Mouse (Mus musculus) heart, adult 8-10 months (tissue): ENCODE results near the gene Hectd2. TPM values are rescaled to one million over a fixed set of nuclear protein-coding genes. Genes with fewer than 3 reads are reported as not detected.
A peak's percentile ranks its signal among the peaks of the same experiment; 100 is the strongest.

Source experiments
- DNase-seq: peaks from one replicate; pipeline ENCODE4 v3.0.0; 2022; ENCODE audit warnings: low spot score
- total RNA-seq, 4 experiments: library from RNA; stranded (reverse); gene quantifications; 2 replicates each; pipeline ENCODE4 v1.2.4; 2022

Hectd2 gene
- total RNA-seq, 4 experiments from 2014 or later: 1.2 to 2.7 (median 2.1) TPM

DNA sequence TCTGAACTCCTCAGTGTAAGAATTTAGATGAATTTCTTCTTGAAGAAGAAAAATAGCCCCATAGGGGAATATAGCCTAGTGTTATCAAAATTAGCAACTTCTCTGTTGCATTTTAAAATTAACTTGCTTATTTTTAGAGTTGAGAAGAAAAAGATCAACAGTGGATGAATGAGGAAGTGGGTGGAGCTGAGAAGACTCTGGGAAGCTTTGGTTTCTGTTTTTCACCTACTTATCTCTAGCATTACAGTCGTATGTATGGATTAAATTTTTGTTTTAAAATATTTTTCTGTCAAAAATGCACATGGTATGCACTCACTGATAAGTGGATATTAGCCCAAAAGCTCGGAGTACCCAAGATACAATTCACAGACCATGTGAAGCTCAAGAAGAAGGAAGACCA is 6.7 kb downstream of the Hectd2 start:
- DNase-seq: no peak

DNA sequence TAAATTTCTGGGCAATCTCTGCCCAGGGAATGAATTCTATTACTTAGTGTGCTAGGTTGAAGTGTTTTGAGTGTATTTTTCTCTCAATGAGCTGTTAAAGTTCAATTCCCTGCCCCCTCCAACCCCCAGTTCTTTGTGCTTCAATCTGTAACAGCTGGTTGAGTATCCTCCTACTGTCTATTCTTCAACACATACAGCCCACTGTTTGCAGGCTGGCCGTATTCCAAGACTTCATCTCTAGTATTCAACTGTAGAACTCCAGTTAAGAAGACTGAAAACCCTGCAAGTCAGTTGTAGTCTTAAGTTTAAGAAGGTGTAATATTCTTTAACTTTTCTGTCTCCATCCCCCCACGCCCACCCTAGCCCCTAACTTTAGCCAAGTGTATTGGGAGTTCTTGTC is 10.0 kb downstream of the Hectd2 start:
- no peak for DNase-seq

DNA sequence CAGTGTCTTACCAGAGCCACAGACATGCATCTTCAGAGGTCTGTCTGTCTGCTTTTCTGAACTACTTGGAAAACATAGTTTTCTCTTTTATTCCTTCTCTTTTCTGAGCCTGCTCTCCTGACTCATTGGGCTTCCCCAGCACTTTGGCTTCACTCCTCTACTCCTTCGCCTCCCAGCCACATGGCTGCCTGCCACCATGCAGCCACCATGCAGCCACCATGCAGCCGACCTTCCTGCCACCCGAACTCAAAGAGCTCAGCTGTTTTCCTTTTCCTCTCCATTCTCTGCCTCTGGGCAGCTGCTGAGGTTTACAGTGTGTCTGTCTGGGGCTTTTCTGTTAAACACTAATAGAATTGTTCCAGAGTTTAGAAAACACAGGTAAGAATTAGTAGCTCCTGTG is 19.5 kb downstream of the Hectd2 start:
- DNase-seq: no peak

DNA sequence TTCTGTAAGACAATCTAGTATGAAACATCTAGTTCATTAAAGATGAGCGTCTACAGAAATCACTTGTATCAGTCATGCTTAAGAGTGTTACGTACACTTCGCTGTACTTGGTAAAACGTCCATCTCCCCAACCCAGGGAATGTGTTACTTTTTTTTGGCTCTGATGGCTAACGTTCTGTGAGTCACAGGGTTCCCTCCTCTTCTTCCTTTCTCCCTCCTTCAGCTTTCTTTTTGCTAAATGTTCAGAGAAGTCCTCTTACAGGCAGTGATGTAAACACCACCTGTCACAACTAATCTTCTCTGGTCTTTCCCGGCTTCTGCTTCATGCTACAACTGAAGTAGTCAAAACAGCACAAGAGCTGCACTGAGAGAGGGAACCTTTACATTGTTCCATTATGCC is 20.7 kb downstream of the Hectd2 start:
- no peak for DNase-seq

DNA sequence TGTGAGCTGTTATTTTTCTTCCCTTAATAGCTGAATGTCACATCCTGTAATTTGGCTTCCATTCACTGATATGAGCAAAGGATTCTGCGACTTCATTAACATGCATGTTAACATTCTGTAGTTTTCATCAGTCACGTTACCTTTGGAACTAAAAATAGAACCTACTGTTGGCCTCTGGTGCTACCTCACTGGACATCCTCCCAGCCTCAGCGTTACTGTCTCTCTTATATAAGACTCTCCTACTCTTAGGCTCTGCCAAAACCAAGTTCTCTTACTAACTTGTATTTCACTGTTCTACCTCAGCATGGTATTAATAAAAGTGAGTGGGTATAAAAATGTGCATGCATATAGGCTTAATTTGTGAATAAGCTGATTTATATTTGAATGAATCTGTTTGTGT is 26.4 kb downstream of the Hectd2 start:
- peak; percentile 37 for DNase-seq

DNA sequence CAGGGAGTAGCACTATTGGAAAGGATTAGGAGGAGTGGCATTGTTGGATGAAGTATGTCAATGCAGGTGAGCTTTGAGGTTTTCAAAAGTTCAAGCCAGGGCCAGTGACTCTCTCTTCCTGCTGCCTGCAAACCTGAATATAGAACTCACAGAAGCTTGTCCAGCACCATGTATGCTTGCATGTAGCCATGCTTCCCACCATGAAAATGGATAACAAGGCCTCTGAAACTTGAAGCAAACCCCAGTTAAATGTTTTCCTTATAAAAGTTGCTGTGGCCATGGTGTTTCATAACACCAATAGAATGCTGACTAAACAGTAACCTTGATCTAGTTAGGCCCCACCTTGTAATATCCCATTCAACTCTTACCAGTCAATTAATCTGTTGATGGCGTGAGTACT is 27.7 kb downstream of the Hectd2 start:
- DNase-seq: no peak

DNA sequence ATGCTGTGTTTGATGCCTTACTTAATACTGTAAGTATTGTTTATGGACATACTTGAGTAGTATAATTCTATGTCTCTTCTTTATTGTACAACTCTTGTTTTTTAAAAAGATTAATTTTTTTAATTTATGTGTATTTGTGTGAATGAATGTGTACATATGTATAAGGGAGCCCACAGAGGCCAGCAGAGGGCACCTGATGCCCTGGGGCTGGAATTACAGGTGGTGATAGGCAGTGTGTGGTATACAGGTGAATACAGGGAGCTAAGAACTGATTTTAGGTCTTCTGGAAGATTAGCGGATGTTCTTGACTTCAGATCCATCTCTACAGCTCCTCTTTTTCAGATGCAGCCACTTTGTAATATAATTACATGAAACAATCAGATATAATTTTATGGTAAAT is 31.1 kb downstream of the Hectd2 start:
- DNase-seq: no peak

DNA sequence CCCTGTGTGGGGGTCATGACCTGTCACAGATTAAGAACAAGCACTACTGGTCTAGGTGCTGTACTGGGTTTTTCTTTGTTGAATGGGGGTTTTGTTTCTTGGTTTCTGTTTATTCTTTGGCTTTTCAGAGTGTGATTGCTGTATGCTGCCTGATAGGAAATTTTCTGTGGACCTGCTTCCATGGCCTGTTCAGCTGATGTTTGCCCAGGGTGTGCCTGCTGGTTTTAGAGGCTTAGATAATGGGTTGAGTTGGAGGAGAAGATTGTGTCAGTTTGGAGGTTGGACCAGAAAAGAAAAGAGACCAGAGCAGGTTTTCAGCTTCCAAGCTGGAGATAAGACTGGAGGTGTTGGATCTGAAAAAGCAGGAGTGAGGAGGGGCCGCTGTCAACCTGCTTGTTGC is 40.0 kb downstream of the Hectd2 start:
- no peak for DNase-seq

DNA sequence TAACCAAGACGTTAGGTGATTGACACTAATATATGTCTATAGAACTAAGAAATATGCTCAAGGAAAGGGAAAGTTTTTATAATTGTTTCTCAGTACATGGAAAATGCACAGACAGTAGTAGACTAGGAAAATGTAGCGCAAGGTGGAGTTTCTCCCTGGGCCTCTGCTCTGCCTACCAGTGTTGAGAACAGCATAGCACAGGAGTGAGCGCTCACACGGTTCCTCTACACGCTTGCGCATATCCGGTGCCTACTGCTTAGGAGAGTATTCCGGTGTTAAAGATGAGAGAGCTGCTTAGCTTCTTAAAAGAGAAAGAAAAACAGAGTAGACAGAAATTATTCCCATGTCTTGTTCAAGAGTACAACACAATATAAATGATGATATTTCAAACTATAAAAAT is 47.4 kb downstream of the Hectd2 start:
- DNase-seq: no peak

DNA sequence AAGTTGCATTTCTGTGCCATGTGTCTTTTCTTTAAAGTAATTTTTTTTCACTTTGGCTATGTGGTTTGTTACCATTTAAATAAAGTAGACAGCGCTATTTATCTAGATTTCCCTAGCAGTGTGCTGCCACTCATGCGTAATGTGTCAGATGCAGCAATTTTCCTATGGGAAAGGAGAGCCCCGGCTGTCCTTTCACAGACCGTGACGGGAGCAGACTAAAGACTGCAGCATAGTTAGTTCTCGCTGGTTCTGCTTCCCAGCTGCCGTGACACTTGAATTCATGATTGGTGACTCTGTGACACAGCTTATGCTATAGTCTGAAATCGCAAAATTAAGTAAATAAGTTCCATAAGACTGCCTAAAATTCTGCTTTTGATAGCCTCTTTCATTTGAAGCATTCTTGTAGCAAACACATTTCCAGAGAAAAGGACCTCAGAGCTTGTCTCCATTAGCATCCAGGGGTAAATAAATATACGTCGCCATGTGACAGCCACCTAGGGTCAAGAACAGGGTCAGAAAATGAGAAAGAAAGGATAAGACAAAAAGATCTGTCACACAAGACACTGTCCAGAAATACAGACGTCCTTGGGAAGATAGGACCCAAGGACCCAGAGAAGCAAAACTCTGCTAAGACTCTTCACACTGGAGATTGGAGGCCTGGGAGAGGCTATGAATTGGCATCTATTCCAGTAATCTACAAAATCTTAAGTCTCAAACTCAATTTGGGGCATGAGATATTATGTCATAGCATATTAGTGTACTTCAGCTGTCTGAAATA is 48.3 kb downstream of the Hectd2 start:
- DNase-seq: no peak

DNA sequence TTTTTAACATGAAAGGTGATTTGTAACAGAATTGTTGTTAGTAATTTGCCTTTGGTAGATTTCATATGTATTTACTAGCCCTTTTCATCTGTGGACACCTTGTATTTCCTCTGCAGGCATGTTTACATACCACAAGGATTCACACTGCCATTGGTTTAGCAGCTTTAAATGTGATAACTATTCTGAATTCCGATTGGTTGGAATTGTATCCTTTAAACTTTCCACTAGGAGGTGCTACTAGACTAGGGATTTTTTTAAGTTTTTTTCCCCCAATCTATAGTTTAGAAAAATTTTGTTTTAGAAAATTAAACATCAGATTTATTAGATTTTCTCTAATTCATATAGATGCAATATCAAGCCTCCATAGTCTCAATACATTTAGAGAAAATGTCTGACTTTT is 51.8 kb downstream of the Hectd2 start:
- DNase-seq: peak; percentile 3

DNA sequence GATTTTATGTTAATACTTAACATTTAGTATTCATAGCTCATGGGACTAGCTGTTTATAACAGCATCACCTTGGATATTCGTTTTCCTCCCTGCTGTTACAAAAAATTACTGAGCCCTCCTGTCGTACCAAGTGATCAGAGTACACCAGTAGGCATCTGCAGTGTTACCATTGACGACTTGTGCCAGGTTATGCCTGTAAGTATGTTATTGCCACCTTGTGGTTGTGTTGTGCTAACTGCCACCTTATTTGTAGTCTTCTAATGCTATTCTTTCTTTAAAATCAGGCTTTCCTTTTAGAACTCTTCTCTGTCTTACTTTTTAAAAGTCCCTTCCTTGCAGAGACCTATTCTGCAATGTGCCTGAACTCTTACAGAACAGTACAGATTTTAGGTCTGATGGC is 54.8 kb downstream of the Hectd2 start:
- DNase-seq: no peak

DNA sequence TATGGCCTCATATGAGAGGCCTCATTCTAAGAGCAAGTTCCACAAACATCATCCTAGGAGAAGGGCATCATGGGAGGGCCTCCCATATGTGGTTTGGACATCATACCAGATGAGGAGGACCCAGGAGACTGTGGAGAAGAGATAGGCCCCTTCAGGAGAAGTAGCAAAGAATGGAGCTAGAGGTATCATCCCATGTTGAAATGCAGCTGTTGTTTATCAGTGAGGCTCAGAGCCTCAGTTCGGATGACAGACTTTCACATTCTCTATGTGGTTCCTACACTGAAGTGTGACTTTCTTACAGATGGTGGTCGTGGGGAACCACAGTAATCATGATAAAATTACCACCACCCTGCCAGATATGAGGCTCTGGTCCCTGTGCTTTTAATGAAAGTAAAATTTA is 55.9 kb downstream of the Hectd2 start:
- no peak for DNase-seq

DNA sequence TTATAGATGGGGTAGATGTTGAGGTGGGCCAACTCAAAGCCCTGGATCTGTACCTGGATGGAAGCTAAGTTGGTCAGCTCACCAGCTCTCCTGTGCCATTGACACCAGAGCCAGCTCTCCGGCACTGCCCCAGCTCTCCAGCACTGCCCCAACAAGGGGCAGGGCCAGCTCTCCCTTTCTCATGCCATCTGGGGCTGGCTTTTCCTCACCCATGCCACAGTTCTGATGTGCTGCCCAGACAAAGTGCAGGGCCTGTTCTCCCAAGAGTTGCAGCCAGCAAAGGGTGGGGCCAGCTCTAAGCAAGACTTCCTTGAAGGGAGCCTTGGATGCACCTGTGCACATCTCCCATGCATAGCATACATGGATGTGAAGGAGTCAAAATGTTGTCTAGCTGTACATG is 71.5 kb downstream of the Hectd2 start:
- no peak for DNase-seq

DNA sequence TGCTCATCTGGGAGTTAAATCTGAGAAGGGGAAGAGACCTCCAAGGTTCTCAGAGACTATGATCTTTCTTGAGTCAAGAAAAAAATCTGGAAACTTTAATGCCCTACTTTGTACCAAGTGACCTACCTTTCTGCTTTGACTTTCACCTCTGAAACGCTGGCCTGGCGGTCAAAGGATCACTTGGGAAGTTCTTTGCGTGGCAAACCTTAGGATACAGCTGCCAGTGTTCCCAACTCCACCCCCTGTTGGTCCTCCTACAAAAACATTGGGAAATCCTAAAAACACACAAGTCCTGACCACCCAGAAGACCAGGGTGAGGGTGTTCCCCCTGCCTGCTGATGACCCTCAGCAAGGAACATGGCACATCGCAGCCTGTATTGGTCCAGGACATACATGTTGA is 72.4 kb downstream of the Hectd2 start:
- DNase-seq: no peak

DNA sequence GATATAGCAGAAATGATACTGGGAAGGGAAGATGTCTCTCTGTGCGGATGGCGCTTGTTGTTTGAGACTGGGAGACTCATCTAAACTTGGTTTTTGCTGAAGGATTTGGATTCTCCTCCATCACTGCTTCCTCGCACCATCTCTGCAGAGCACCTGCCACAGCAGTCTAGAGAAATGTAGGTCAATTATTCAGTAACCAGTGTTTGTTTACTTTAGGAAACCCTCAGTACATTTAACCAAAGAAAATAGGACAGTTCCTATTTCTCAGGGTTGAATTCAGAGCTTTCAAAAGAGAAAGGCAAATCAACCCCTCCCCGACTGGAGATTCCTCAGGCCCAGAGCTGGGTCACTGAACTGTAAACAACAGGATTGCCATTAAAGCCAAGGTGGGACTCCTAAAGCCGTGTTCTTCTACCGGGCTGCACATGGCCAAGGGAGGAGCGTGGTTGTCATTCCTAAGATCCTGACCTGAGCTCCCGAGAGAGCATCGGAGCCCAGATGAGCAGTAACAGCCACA is 75.0 kb downstream of the Hectd2 start:
- DNase-seq: no peak

DNA sequence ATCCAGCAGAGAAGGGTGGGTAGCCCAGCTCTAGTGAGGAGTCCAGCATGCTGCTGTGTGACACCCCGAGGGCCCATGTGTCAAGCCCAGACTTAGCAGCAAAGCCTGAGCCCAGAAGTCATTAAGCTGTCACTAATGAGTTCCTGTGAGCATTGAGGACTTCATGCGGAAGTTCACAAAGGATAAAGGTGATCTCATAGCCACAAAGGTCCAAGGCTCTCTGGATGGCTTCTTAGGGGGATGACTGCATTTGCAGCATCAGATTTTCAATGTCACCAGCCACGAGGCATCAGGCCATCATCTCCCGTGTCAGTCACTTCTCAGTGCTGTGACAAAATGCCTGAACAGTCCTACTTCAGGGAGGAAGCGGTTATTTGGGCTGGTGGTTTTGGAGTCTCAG is 75.9 kb downstream of the Hectd2 start:
- no peak for DNase-seq

DNA sequence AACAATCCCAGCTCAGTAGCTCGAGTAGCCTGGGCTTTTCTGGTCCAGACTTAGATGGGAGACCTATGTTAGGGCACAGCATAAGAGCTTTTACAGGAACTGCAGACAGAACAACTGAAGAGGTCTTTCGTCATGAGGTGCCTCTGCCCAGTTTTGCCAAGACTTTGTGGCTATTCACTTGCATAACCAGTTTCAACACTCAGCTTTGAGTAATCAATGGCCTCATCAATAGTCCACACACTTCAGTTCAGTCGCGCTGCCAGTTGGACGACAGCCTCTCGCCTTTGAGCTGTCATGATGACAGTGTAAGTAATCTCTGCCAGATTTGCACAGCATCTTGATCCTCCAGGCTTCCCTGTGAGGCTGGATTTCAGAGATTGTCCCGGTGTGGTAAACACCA is 80.3 kb downstream of the Hectd2 start:
- no peak for DNase-seq

DNA sequence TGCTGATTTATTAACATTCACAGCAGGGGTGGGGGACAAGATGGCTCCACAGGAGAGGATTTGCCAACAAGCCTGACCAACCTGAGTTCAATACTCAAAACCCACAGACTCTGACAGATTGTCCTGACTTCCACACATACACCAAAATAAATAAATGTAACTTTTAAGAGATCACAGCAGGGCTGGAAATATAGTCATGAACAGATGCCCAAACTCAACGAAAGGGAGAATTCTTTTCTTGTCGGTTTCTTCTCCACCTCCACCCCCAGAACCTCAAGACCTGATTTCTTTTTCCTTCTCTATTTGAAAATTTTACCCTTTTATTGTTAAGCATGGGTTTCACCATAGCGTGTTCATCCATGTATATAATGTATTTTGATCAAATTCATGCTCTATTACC is 82.8 kb downstream of the Hectd2 start:
- no peak for DNase-seq

DNA sequence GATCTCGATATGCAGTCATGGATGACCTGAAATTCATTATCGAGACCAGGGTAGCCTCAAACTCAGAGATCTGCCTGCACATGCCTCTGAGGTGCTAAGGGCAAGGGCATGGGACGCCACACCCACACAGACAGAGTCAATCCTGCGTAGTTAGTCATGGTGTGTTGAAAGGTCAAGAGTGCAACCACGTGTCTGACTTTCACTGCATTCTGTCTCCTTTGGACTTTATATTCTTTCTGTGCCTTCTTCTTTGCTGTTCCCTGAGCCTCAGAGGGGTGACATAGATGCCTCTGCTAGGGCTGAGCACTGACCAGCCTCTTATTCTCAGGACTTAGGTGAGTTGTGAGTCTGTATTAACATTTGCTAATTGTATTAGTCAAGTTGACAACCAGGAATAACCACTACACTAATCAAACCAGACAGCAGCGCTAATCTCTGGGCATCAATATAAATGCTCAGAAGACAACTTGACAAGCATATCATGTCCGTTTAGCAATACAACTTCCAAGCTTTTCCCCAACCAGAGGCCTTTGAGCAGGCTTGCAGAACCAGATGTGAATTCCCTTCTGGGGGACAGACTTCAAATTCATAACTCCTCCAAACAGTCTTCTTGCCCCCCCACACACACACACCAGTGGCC is 83.6 kb downstream of the Hectd2 start:
- DNase-seq: no peak

DNA sequence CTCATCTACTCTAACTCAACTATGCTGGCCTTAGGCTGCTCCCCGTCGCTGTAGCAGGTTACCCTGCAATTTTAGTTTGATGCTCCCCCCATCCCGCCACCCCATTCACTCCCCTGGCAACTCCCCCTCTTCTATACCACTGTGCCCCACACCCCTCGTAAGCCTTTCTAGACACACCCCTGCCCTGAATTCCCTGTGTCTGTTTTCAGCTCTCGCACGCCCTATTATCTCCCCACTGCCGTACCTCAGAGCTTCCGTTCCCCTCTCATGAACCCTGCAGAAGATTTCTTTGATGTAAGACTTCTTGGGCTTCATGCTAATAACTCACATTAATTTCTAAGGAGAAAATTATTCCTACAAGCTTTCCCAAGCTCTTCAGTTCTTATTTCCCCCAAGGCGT is 84.6 kb downstream of the Hectd2 start:
- DNase-seq: no peak

DNA sequence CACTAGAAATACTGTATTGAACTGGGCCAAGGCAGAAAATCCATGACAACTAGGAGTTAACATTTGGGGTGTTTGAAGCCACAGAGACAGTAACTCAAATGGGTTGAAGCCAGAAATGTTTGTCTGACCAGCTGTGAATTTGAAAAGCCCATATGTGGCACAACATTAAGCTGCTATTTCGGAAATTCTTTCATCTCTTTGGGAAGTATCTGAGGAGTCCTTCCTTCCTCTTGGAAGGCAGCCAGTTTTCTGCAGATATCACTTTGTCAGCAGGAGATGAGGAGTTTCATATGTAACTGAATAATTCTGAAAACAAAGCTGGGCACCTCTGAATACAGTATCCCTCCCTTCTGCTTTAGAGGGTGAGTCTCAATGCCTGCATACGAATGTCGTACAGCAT is 86.7 kb downstream of the Hectd2 start:
- no peak for DNase-seq

DNA sequence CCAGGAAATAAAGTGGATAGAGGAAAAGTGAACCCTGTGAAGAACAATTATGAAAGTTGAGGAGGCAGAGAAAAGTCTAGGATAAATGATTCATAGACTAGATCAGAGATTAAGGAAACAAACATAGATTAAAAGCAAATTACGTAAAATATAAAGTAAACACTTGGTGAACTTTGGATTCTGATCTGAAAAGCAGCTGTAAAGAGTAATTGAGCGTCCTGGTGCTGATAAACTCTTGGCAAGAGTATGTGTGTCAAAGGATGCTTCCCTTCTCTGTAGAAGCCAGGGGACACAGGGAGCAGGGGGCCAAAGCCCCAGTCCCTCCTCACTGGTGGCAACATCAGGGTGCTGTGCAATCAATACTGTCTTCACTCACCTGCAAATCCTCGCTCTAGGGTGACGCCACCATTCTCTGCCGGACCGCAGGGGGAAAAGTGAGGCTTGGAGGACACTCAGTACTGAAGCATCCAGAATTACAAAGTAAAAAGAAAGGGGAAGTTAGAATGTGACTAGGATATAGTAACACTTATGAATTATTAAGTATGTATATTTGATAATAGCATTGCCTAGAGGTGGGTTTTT is 91.0 kb downstream of the Hectd2 start:
- no peak for DNase-seq
